Mouse (Mus musculus) heart, embryonic 15.5 days (tissue): ENCODE measurements around the gene Grm5. TPM values are rescaled to one million over a fixed set of nuclear protein-coding genes. Genes with fewer than 3 reads are reported as not detected.

Source experiments
- ATAC-seq: fragments of 200-750 bp; cut with Nextera tagmentation; replicated peaks from 2 replicates; pipeline ENCODE4 v1.8.0; 2017; ENCODE audit warnings: low read depth, moderate TSS enrichment; ENCODE audit not compliant: insufficient number of reproducible peaks, insufficient read depth, low FRiP score
- H3K27ac ChIP-seq: fragments of 300-500 bp; sonication (generic); 2 replicates; pipeline ENCODE4 v1.5.1; 2015; ENCODE audit warnings: mild to moderate bottlenecking, inconsistent platforms
- H3K27me3 ChIP-seq: fragments of 300-500 bp; sonication (generic); 2 replicates; pipeline ENCODE4 v1.6.1; 2015; ENCODE audit warnings: inconsistent platforms
- H3K36me3 ChIP-seq: fragments of 300-500 bp; sonication (generic); 2 replicates; pipeline ENCODE4 v1.6.1; 2015; ENCODE audit warnings: mild to moderate bottlenecking, inconsistent platforms
- H3K4me1 ChIP-seq: fragments of 300-500 bp; sonication (generic); replicated peaks from 2 replicates; pipeline ENCODE4 v1.6.1; 2015; ENCODE audit warnings: inconsistent platforms
- H3K4me2 ChIP-seq: fragments of 300-500 bp; sonication (generic); 2 replicates; pipeline ENCODE4 v1.6.1; 2015; ENCODE audit warnings: inconsistent platforms, mild to moderate bottlenecking, moderate library complexity
- H3K4me3 ChIP-seq: fragments of 300-500 bp; sonication (generic); 2 replicates; pipeline ENCODE4 v1.5.1; 2015; ENCODE audit warnings: mild to moderate bottlenecking, inconsistent platforms
- H3K9ac ChIP-seq: fragments of 300-500 bp; sonication (generic); 2 replicates; pipeline ENCODE4 v1.6.1; 2015; ENCODE audit warnings: mild to moderate bottlenecking, inconsistent platforms
- H3K9me3 ChIP-seq: fragments of 300-500 bp; sonication (generic); replicated peaks from 2 replicates; pipeline ENCODE4 v1.6.1; 2016; ENCODE audit warnings: inconsistent platforms
- WGBS: fragments of 180-500 bp; shearing (Covaris S2); methylation state at CpG from one replicate; pipeline ENCODE4 v1.1.7; 2015; ENCODE audit warnings: mixed read lengths; 5-methylcytosine and 5-hydroxymethylcytosine counted together
- polyA plus RNA-seq: library from polyadenylated mRNA; unstranded; fragments of >200 nt; fragmentation: Nextera tagmentation; extraction: Ambion mirVana; gene quantifications from 2 replicates; pipeline ENCODE4 v1.2.1, GENCODE M21; 2015

Gene Grm5
- 0.03 TPM in 1 of 2 replicates, not detected in the other for polyA plus RNA-seq

DNA sequence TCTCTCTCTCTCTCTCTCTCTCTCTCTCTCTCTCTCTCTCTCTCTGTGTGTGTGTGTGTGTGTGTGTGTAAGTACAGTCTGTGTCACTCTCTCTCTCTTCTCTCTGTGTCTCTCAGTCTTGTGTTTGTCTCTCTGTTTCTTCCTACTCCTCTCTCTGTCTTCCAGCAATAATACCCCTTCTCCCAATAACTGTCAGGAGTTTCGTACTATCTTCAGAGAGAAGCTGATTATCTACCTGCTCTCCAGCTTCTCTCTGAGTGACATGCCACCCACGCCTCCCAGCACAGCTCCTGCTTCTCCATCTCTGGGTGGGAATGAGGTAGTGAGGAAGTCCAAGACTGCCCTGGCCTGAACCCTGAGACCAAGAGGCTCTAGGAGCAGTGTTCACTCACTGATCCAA is at the start of gene Grm5:
TSS of gene Grm5 (plus strand) at position 301 of the 400 bp plus-strand sequence.
- Histone ChIP-seq H3K9me3 (no peaks in the 10 kb centered on the region), H3K27me3 (peaks cover 13% of the 10 kb centered on the region), H3K36me3 (no peaks in the 10 kb centered on the region), H3K9ac (no peak within 1 kb of the TSS), H3K4me2 (peak within 1 kb of the TSS; percentile 33; the same call in 1 of the 2 replicates), H3K4me1 (peaks cover 4% of the 10 kb centered on the region; the same call in 1 of the 2 replicates), H3K27ac (no peak within 1 kb of the TSS), H3K4me3 (no peak within 1 kb of the TSS)
- WGBS: 22% methylated on average over 2 of the region's 2 CpGs
- no peak for ATAC-seq

DNA sequence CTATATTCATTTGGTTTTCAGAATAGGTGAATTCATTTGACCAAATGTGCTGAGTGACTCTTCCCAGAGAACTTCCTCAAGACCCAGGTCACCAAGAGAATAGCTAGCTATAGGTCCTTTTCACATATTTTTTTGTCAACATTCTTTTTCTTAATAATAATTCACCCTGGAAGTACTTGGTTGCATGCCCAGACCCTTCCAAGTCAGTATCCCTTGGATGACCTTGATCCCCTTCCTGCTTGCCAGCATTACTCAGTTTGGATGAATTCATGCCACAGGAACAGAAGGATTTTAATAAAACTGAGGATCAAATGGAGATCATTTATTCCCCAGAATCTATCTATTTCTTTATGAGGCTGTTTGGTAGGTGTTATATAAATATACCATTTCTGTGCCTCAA is 44.9 kb upstream of the Grm5 start:
- Histone ChIP-seq H3K4me1 (no peaks in the 10 kb centered on the region), H3K9me3 (no peaks in the 10 kb centered on the region), H3K36me3 (no peaks in the 10 kb centered on the region), H3K4me3 (no peak overlapping the region), H3K27ac (no peak overlapping the region), H3K27me3 (no peaks in the 10 kb centered on the region), H3K9ac (no peak overlapping the region), H3K4me2 (no peak overlapping the region)
- no peak for ATAC-seq

DNA sequence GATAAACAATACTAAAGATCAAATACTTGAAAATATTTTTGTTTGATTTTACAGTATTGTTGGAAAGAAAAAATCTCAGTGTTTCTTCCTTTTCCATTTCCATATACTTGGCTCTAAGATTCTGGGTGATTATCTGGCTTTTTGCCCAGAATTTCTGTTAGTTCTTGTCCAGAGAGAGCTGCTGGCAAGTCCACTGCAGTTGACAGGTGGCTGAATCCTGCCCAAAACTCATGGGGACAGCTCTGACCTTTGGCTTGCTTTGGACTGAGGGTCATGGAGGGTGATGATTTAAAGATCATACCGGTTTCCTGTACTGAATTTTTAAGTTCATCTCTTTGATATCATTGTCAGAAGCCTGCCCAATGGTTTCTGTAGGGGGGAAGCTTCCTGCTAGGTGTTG is 18.7 kb upstream of the Grm5 start:
- no peak for ATAC-seq

DNA sequence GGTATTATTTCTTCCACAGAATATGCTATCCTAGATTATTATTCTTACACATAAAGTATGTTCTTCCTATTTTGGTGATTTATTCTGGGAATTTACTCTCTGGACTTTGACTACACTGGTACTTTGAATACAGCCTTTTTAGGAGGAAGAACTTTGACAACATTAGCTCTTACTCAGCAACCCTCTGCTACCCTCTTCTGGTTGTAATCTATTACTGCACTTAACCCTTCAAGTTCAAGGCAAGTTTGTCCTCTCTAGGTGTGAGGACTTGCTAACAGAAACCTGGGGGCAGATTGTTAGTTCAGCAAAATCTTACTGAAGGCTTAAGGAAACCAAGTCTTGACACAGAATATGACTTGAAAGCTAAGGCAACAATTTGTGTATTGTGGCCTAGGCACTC is 17.5 kb upstream of the Grm5 start:
- no peak overlapping the region for H3K9ac ChIP-seq
- no peak for ATAC-seq
- no peaks in the 10 kb centered on the region for H3K27me3 ChIP-seq
- no peak overlapping the region for H3K4me2 ChIP-seq
- H3K4me3 ChIP-seq: no peak overlapping the region
- H3K36me3 ChIP-seq: no peaks in the 10 kb centered on the region
- H3K9me3 ChIP-seq: no peaks in the 10 kb centered on the region
- no peak overlapping the region for H3K27ac ChIP-seq
- H3K4me1 ChIP-seq: no peaks in the 10 kb centered on the region

More for the DNA sequence above, 18.7 kb upstream of the Grm5 start:
- WGBS: 33% methylated on average over 1 of the region's 1 CpGs
- Histone ChIP-seq H3K4me3 (no peak overlapping the region), H3K27ac (no peak overlapping the region), H3K9ac (no peak overlapping the region), H3K36me3 (no peaks in the 10 kb centered on the region), H3K9me3 (no peaks in the 10 kb centered on the region), H3K27me3 (no peaks in the 10 kb centered on the region), H3K4me2 (no peak overlapping the region), H3K4me1 (no peaks in the 10 kb centered on the region)

DNA sequence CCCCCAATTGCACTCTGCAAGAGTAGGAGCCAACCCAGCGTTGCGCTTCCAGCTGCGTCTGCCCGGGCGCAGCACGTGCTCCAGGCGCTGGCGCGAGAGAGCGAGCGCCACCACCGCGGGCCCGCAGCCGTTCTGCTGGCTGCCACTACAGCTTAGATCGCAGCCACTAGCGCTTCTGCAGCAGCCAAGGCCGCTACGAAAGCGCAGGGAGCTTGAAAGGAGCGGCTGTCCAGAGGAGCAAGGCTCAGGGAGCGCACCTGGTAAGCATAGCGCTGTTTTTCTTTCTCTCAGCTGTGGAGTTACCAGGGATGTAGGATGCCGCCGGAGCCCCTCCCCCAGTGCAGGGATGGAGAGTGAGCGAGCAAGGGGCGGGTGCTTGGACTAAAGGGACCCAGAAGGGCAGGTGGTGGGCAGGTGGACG is 323 bp downstream of the Grm5 start:
- no peak for ATAC-seq
- no peak overlapping the region for H3K4me3 ChIP-seq

DNA sequence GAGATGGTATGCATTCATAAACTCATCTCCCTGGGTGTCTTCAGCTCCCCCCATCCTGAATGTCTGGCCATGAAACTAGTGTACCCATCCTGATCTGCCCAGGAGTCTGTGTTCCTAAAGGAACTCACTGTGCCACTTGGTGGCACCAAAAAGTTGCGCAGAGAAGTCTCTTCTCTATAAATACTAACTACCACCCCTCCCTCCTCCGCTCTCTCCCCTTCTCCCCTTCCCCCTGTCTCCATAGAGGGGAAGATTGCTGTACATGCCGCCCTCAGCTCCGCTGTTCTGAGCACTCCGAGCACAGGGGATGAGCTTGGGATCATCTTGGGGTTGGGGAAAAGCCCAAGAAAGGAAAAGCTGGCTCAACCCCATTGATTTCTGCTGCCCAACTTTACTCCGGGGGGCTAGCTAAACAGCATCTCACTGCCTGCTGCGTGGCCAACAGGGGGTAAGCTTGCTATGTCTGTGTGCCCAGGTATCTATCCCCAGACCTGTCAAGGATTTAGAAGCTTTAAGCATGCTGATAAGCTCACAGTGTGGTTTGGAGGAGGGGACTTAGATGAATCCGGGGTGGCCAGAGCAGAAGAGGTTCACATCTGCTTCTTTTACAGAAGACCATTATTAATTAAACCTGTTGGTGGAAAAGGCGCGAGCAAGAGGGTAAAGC is 2.4 kb downstream of the Grm5 start:
- no peak overlapping the region for H3K27ac ChIP-seq
- H3K27me3 ChIP-seq: peaks cover 13% of the 10 kb centered on the region
- H3K36me3 ChIP-seq: no peaks in the 10 kb centered on the region
- H3K9me3 ChIP-seq: no peaks in the 10 kb centered on the region
- ATAC-seq: no peak
- no peak overlapping the region for H3K4me2 ChIP-seq
- no peak overlapping the region for H3K4me3 ChIP-seq
- H3K4me1 ChIP-seq: peaks cover 4% of the 10 kb centered on the region; the same call in 1 of the 2 replicates
- WGBS: 16% methylated on average over 9 of the region's 10 CpGs
- no peak overlapping the region for H3K9ac ChIP-seq

More for the DNA sequence above, 323 bp downstream of the Grm5 start:
- H3K36me3 ChIP-seq: no peaks in the 10 kb centered on the region
- no peak overlapping the region for H3K9ac ChIP-seq
- peaks cover 4% of the 10 kb centered on the region; the same call in 1 of the 2 replicates for H3K4me1 ChIP-seq
- H3K4me2 ChIP-seq: peak overlapping the region; percentile 33; the same call in 1 of the 2 replicates
- peaks cover 13% of the 10 kb centered on the region for H3K27me3 ChIP-seq
- H3K27ac ChIP-seq: no peak overlapping the region
- no peaks in the 10 kb centered on the region for H3K9me3 ChIP-seq
- 2% methylated on average over 28 of the region's 28 CpGs for WGBS

DNA sequence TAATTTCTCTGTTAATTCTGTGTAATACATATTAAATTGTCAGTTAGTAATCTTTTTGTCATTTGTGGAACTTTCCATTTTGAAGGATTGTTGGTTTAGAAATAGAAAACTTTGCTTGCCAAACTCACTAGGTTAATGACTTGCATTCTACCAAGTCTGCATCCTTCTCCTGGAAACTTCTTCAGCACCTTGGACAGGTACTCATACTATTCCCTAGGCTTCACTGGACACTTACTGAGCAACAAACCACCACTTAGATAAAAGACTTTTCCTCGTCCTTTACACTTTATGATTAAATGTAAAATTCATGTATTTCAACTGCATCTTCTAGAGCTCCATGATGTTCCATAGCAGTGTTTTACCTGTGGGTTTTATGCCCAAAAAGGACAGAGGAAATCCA is 4.0 kb downstream of the Grm5 start:
- no peak overlapping the region for H3K9ac ChIP-seq
- 18% methylated on average over 1 of the region's 1 CpGs for WGBS
- peaks cover 4% of the 10 kb centered on the region; the same call in 1 of the 2 replicates for H3K4me1 ChIP-seq
- no peak overlapping the region for H3K4me3 ChIP-seq
- no peak for ATAC-seq
- no peak overlapping the region for H3K4me2 ChIP-seq
- no peaks in the 10 kb centered on the region for H3K36me3 ChIP-seq
- no peak overlapping the region for H3K27ac ChIP-seq
- peaks cover 13% of the 10 kb centered on the region for H3K27me3 ChIP-seq
- H3K9me3 ChIP-seq: no peaks in the 10 kb centered on the region

DNA sequence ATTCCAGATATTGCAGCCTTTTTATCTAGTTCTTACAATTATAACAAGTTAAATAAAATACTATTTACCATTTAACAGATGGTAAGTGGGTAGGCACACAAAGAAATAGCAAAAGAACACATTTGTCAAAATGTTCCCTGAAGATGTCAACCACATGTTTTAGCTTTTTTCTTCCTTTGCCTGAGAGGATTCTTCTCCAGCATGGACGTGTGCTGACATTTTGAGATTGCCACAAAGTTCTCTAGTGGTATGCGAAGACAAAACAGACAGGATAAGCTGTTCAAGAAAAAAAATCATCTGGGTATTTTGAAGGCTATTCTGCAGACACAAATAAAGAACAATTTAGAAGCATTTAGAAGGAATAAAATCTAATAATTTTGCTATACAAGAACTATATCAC is 42.3 kb downstream of the Grm5 start:
- no peaks in the 10 kb centered on the region for H3K27me3 ChIP-seq

DNA sequence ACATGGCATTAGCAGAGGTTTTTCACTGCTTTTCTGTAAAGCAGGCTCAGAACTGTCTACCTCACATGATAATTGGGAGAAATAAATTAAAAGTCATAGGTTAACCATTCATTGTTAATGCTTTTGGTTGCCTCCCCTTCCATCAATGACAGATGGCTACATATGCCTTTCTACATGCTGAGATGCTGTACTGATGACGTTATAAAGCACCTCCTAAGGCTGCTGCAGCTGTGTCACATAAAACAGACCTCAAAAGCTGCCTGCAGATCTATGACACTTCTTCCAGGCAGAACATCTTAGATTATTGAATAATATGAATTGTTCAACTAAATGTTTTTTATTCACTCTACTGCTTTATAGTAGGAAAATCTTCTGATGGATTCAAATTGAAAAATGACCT is 51.6 kb downstream of the Grm5 start:
- no peak for ATAC-seq
- 41% methylated on average over 1 of the region's 1 CpGs for WGBS
- Histone ChIP-seq H3K36me3 (no peaks in the 10 kb centered on the region), H3K4me2 (no peak overlapping the region), H3K27ac (no peak overlapping the region), H3K4me3 (no peak overlapping the region), H3K9me3 (no peaks in the 10 kb centered on the region), H3K9ac (no peak overlapping the region), H3K27me3 (no peaks in the 10 kb centered on the region), H3K4me1 (no peaks in the 10 kb centered on the region)

More for the DNA sequence above, 42.3 kb downstream of the Grm5 start:
- H3K4me1 ChIP-seq: no peaks in the 10 kb centered on the region
- H3K36me3 ChIP-seq: no peaks in the 10 kb centered on the region
- no peak overlapping the region for H3K9ac ChIP-seq
- 45% methylated on average over 2 of the region's 2 CpGs for WGBS
- H3K9me3 ChIP-seq: no peaks in the 10 kb centered on the region
- H3K4me3 ChIP-seq: no peak overlapping the region
- no peak overlapping the region for H3K4me2 ChIP-seq
- ATAC-seq: no peak
- H3K27ac ChIP-seq: no peak overlapping the region

DNA sequence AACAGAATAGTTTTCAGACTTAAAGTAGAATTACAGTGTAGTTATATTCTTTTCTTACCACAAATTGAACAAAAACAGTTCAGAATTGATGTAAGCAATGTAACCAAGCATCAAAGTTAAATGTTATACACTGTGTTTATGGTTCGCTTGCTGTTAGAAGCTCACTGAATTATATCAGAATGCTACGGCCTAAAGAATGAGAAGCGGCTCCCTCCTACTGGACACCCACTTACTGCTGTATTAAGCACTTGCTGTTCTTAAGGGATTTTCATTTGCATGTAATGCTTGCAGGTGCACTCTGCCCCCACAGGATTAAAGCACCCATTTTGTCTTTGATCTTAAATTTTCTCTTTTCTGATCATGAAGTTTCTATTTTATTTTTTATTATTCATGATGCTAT is 66.6 kb downstream of the Grm5 start:
- Histone ChIP-seq H3K4me2 (no peak overlapping the region), H3K9me3 (no peaks in the 10 kb centered on the region), H3K9ac (no peak overlapping the region), H3K4me1 (no peaks in the 10 kb centered on the region), H3K27me3 (no peaks in the 10 kb centered on the region), H3K4me3 (no peak overlapping the region), H3K27ac (no peak overlapping the region), H3K36me3 (no peaks in the 10 kb centered on the region)
- 73% methylated on average over 3 of the region's 3 CpGs for WGBS
- ATAC-seq: no peak

DNA sequence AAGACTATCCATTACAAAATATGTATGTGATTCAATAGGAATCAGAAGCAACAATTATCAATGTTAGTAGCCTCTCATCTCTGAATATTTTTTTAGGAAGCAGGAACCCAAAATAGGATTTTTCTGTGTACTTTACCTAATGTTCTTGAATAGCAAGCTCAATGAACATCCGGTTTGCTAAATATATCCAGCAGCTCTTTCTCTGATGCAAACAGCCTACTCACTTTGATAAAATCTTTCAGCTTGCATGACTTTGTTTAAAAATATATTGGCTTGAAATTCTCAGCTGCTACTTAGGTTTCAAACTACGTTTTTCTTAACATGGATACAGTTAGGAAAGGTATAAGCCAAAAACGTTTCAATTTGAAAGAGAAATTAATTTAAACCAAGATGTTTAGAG is 77.8 kb downstream of the Grm5 start:
- no peak for ATAC-seq
- 37% methylated on average over 3 of the region's 3 CpGs for WGBS

DNA sequence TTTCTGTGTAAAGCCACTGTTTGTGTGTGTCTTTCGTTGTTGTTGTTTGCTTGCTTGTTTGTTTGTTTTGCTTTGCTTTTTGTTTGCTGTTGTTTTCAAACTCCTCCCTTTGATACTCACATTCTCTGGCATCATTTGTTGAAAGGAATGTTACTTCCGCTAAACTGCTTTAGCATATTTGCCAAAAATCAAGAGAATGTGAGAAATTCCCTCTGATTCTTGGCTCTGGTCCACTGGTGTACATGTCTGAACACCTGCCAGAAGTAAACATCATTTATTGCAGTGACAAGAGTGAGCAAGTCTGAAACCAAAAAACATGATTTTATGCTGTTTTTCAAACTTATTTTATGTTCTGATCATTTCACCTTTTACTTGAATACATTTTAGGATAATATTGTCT is 80.1 kb downstream of the Grm5 start:
- no peaks in the 10 kb centered on the region for H3K36me3 ChIP-seq
- no peak overlapping the region for H3K4me3 ChIP-seq
- H3K9ac ChIP-seq: no peak overlapping the region
- H3K9me3 ChIP-seq: no peaks in the 10 kb centered on the region
- H3K27me3 ChIP-seq: no peaks in the 10 kb centered on the region
- WGBS: 62% methylated on average over 2 of the region's 2 CpGs
- no peak overlapping the region for H3K27ac ChIP-seq
- H3K4me2 ChIP-seq: no peak overlapping the region
- no peak for ATAC-seq
- H3K4me1 ChIP-seq: no peaks in the 10 kb centered on the region

More for the DNA sequence above, 77.8 kb downstream of the Grm5 start:
- Histone ChIP-seq H3K9ac (no peak overlapping the region), H3K36me3 (no peaks in the 10 kb centered on the region), H3K4me2 (no peak overlapping the region), H3K9me3 (no peaks in the 10 kb centered on the region), H3K4me3 (no peak overlapping the region), H3K27me3 (no peaks in the 10 kb centered on the region), H3K4me1 (no peaks in the 10 kb centered on the region), H3K27ac (no peak overlapping the region)
